Mouse (Mus musculus) kidney, adult 2 months (tissue): ENCODE measurements at regions not wholly inside any gene's neighbourhood (a gene's known extent, or its start where the extent isn't known, plus 50 kb on each side); places are given as distances from the start of the nearest gene placed in this dataset.

Source experiments
- DNase-seq: peaks from one replicate; pipeline ENCODE4 v3.0.0; 2021
- H3K27ac ChIP-seq: fragments of 200-500 bp; 2 replicates; pipeline ENCODE4 v1.5.1; 2012; ENCODE audit warnings: low read depth, low read length, control low read depth, inconsistent platforms; ENCODE audit not compliant: insufficient read depth
- H3K27me3 ChIP-seq: fragments of 200-500 bp; replicated peaks from 2 replicates; pipeline ENCODE4 v1.6.1; 2012; ENCODE audit warnings: mild to moderate bottlenecking, moderate library complexity, low read length, inconsistent platforms; ENCODE audit not compliant: control insufficient read depth, insufficient read depth
- H3K36me3 ChIP-seq: fragments of 200-500 bp; 2 replicates; pipeline ENCODE4 v1.6.1; 2012; ENCODE audit warnings: mild to moderate bottlenecking, moderate library complexity, low read length, inconsistent platforms; ENCODE audit not compliant: control insufficient read depth, insufficient read depth
- H3K4me1 ChIP-seq: fragments of 200-500 bp; 2 replicates; pipeline ENCODE4 v1.6.1; 2011; ENCODE audit warnings: low read length; ENCODE audit not compliant: control insufficient read depth, insufficient read depth
- H3K4me3 ChIP-seq: fragments of 200-500 bp; 2 replicates; pipeline ENCODE4 v1.5.1; 2011; ENCODE audit warnings: mild to moderate bottlenecking, low read depth, low read length, control low read depth; ENCODE audit not compliant: insufficient read depth
- CTCF ChIP-seq: fragments of 200-500 bp; conservative IDR thresholded peaks from 2 replicates; pipeline ENCODE4 v1.5.1; 2011; ENCODE audit warnings: low read depth, mild to moderate bottlenecking, control low read depth, low read length, moderate library complexity, mixed read lengths; ENCODE audit not compliant: insufficient read depth, insufficient read length
- POLR2A ChIP-seq: fragments of 200-500 bp; IDR thresholded peaks from one replicate; pipeline ENCODE4 v1.6.1; 2011; ENCODE audit warnings: low read depth, low read length, control low read depth
- WGBS: fragments of 180-500 bp; shearing (Covaris S2); methylation state at CpG from one replicate; pipeline ENCODE4 v1.1.7; 2018; 5-methylcytosine and 5-hydroxymethylcytosine counted together

DNA sequence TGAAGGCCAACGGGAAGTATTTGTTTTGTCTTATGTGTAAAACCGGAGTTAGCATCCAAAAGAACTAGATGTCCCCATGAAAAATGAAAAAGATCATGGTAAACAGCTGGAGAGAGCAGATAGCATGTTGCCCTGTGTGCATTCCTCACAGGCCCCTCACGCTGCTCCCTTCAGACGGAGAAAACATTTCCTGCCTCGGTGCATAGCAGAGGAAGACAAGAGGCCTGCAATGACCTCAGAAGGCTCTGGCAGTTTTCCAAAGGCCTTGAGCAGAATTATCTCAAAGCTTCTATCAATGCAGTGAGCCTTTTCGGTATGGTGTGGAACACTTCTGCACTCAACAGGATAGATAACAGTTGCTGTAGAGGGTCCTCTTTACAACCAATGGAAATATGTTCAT is 101.3 kb upstream of the Ccn2 start:
- H3K36me3 ChIP-seq = no peaks in the 10 kb centered on the region
- TF ChIP-seq CTCF = no peak
- no peak for TF ChIP-seq POLR2A
- no peaks in the 10 kb centered on the region; the same call in 1 of the 2 replicates for H3K4me1 ChIP-seq
- no peaks in the 10 kb centered on the region for H3K27me3 ChIP-seq
- H3K27ac ChIP-seq = peak overlapping the region; percentile 71; the same call in 1 of the 2 replicates
- peak; percentile 82 for DNase-seq
- WGBS = 53% methylated on average over 6 of the region's 6 CpGs
- no peak overlapping the region for H3K4me3 ChIP-seq

- H3K36me3 ChIP-seq = no peaks in the 10 kb centered on the region
- DNase-seq = no peak
- H3K27ac ChIP-seq = no peak overlapping the region
- no peak overlapping the region for H3K4me3 ChIP-seq
- 84% methylated on average over 11 of the region's 11 CpGs for WGBS
- H3K27me3 ChIP-seq = no peaks in the 10 kb centered on the region
- H3K4me1 ChIP-seq = no peaks in the 10 kb centered on the region
- TF ChIP-seq POLR2A (no peak), CTCF (no peak)
Observed at GRCm38 (mm10) chr10:24519795-24520512, 75.3 kb upstream of the Ccn2 start.

DNA sequence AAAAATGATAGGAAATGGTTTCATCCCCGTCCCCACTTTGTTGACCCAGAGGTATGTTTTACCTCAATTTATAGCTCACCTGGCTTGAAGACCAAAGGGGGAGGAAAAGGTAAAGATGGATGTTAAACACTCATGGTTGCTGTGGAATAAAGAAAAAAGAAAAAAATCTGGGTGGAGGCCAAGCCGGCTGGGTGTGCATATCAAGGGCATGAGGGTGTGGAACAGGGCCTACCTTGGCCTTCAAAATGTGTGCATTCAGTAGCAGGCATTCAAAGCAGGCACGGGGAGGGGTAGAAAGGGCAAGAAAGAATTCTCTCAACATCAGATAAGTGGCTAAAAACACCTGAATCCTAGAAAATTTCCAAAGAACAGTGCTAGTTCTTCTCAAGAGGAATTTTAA is 74.7 kb upstream of the Ccn2 start:
- no peak overlapping the region for H3K4me3 ChIP-seq
- TF ChIP-seq POLR2A (no peak), CTCF (no peak)
- DNase-seq = no peak
- no peak overlapping the region for H3K27ac ChIP-seq
- WGBS = 82% methylated on average over 3 of the region's 3 CpGs
- no peaks in the 10 kb centered on the region for H3K4me1 ChIP-seq
- no peaks in the 10 kb centered on the region for H3K36me3 ChIP-seq
- H3K27me3 ChIP-seq = no peaks in the 10 kb centered on the region

DNA sequence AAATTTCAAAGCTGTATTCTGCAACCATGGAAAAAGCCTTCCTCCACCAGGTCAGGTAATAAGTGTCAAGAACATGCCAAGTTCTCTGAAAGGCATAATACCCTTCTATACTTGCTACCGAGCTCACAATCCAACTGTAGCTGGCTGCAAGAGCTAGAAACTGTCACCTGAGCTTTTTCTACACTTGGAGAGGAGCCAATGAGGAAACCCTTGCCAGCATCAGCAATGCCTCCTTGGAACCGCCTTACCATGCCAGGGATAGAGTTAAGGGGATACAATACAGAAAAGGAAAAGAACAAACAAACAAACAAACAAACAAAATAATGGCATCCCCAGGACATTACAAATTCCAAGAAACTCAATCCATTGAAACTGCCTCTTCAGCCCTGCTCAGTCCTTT is 62.5 kb upstream of the Ccn2 start:
- peak; percentile 46 for DNase-seq
- Histone ChIP-seq H3K36me3 (no peaks in the 10 kb centered on the region), H3K4me3 (no peak overlapping the region), H3K4me1 (peaks cover 4% of the 10 kb centered on the region; the same call in 1 of the 2 replicates), H3K27ac (no peak overlapping the region), H3K27me3 (no peaks in the 10 kb centered on the region)
- no peak for TF ChIP-seq POLR2A
- no peak for TF ChIP-seq CTCF
- WGBS = 54% methylated on average over 2 of the region's 2 CpGs

DNA sequence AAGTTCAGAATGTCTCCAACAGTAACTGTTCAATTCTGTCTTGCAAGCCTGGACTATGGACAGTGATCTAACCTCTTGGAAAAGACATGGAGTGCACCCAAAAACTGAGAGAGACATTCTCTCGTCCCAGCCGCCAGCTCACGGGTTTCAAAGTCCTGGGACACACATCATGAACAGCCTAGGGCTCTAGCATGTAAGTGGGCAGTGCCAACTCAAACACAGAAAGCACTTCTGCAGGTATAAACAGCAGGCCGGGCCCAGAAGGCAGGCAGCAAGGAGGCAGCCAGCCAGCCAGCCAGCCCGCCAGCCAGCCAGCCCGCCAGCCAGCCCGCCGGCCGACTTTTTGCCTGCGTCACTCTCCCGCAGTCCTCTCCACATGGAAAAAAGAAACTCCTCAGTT is 60.3 kb upstream of the Ccn2 start:
- DNase-seq = peak; percentile 84

DNA sequence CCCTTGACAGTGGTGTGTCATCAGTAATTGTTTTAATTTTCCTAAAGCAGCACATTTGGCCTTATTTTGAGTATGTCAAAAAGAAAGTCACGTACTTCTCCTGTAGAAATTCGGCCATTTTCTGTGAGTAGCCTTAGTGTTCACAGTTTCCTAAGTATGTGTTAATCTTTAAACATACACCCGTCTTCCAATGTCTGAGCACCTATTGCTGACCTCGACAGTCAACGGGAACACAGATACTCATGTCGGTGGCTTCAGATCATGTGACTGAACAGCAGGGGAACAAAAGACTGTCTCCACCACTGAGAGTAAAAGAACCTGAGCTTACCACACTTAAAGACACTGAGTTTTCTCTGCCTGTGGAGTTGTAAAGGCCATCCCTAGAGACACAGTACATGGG is 59.8 kb upstream of the Ccn2 start:
- WGBS = 63% methylated on average over 6 of the region's 6 CpGs
- peaks cover 4% of the 10 kb centered on the region; the same call in 1 of the 2 replicates for H3K4me1 ChIP-seq
- no peaks in the 10 kb centered on the region for H3K27me3 ChIP-seq
- TF ChIP-seq CTCF (no peak), POLR2A (no peak)
- no peaks in the 10 kb centered on the region for H3K36me3 ChIP-seq
- DNase-seq = peak; percentile 7
- H3K4me3 ChIP-seq = no peak overlapping the region
- H3K27ac ChIP-seq = no peak overlapping the region

More for the DNA sequence above, 60.3 kb upstream of the Ccn2 start:
- no peaks in the 10 kb centered on the region for H3K36me3 ChIP-seq
- no peaks in the 10 kb centered on the region for H3K27me3 ChIP-seq
- H3K4me1 ChIP-seq = peaks cover 4% of the 10 kb centered on the region; the same call in 1 of the 2 replicates
- no peak overlapping the region for H3K4me3 ChIP-seq
- no peak overlapping the region for H3K27ac ChIP-seq
- WGBS = 69% methylated on average over 11 of the region's 11 CpGs
- TF ChIP-seq POLR2A = no peak
- TF ChIP-seq CTCF = no peak

GRCm38 (mm10) chr10:24541990-24542389 is 53.3 kb upstream of the Ccn2 start:
- no peak for DNase-seq
- H3K4me3 ChIP-seq = no peak overlapping the region
- WGBS = 72% methylated on average over 4 of the region's 4 CpGs
- H3K27me3 ChIP-seq = no peaks in the 10 kb centered on the region
- TF ChIP-seq POLR2A (no peak), CTCF (no peak)
- H3K27ac ChIP-seq = no peak overlapping the region
- no peaks in the 10 kb centered on the region for H3K4me1 ChIP-seq
- no peaks in the 10 kb centered on the region for H3K36me3 ChIP-seq
